Mouse (Mus musculus) frontal cortex, adult 2 months (tissue): ENCODE data around the gene Camk2b. TPM values are rescaled to one million over a fixed set of nuclear protein-coding genes. Genes with fewer than 3 reads are reported as not detected.
"Not testable (repeated sequence)": the region's sequence is repeated elsewhere in the genome, so short reads cannot be mapped to it uniquely, and the experiment has no call there.

ENCODE experiments used
- DNase-seq, 2 experiments: peaks; one replicate each; pipeline ENCODE4 v3.0.0; 2022; ENCODE audit warnings: low spot score in 1 of 2; ENCODE audit errors: extremely low spot score in 1 of 2
- polyA plus RNA-seq: library from polyadenylated mRNA; depleted of rRNA; stranded (reverse); fragments of >200 nt; gene quantifications from 2 replicates; pipeline ENCODE4 v1.2.3, GENCODE M21; 2012; rRNA removed

Gene Camk2b
- polyA plus RNA-seq, 1 experiment, result 594 TPM

GRCm38 (mm10) chr11:5949586-5950352 is 116.4 kb downstream of the Camk2b start, which contains the start of gene Gck:
Gene Gck (minus strand): TSS chr11:5950081.
- no peak for DNase-seq

GRCm38 (mm10) chr11:5948546-5949250 is 117.5 kb downstream of the Camk2b start:
- DNase-seq, result no peak

- no peak for DNase-seq
Observed at GRCm38 (mm10) chr11:5947796-5948195, 118.4 kb downstream of the Camk2b start.

- no peak for DNase-seq
Observed at GRCm38 (mm10) chr11:5945096-5945495, 121.1 kb downstream of the Camk2b start.

- DNase-seq, result no peak
Observed at GRCm38 (mm10) chr11:5942966-5943365, 123.2 kb downstream of the Camk2b start.

GRCm38 (mm10) chr11:5934531-5934930 is 131.6 kb downstream of the Camk2b start:
- not testable (repeated sequence) for DNase-seq

GRCm38 (mm10) chr11:5931947-5932346 is 134.2 kb downstream of the Camk2b start:
- DNase-seq, result not testable (repeated sequence)

GRCm38 (mm10) chr11:5930578-5930977 is 135.6 kb downstream of the Camk2b start:
- no peak for DNase-seq

GRCm38 (mm10) chr11:5926696-5927220 is 139.4 kb downstream of the Camk2b start:
- DNase-seq, result no peak

GRCm38 (mm10) chr11:5924699-5925098 is 141.5 kb downstream of the Camk2b start:
- DNase-seq, result no peak

GRCm38 (mm10) chr11:5920323-5920960 is 145.7 kb downstream of the Camk2b start:
- no peak for DNase-seq

Other genes starting within 250 kb of the Camk2b start
- 10.8 and 15.9 TPM in 2 replicates for gene Polm, start 228.3 kb downstream of the Camk2b start, polyA plus RNA-seq
- gene Aebp1, start 204.4 kb downstream of the Camk2b start, polyA plus RNA-seq, result 15.8 and 20.3 TPM in 2 replicates
- gene Pold2, start 188.1 kb downstream of the Camk2b start, polyA plus RNA-seq, result 28.1 and 28.8 TPM in 2 replicates
- not detected in 2 replicates for gene Myl7, start 167.6 kb downstream of the Camk2b start, polyA plus RNA-seq
- 0.97 and 1.1 TPM in 2 replicates for gene Gck, start 116.3 kb downstream of the Camk2b start, polyA plus RNA-seq
- gene Ykt6, start 110.7 kb downstream of the Camk2b start, polyA plus RNA-seq, result 61.1 and 61.9 TPM in 2 replicates
- 0.27 TPM in 1 of 2 replicates, not detected in the other for gene A730071L15Rik, start 133.7 kb upstream of the Camk2b start, polyA plus RNA-seq
- 96.6 and 104 TPM in 2 replicates for gene Nudcd3, start 134.1 kb upstream of the Camk2b start, polyA plus RNA-seq
- gene Npc1l1, start 163.8 kb upstream of the Camk2b start, polyA plus RNA-seq, result 1.2 and 1.4 TPM in 2 replicates
- gene Ddx56, start 201.4 kb upstream of the Camk2b start, polyA plus RNA-seq, result 42.4 and 45.9 TPM in 2 replicates
- gene Tmed4, start 208.5 kb upstream of the Camk2b start, polyA plus RNA-seq, result 126 and 128 TPM in 2 replicates
- gene Ogdh, start 225.3 kb upstream of the Camk2b start, polyA plus RNA-seq, result 145 and 146 TPM in 2 replicates